Mouse (Mus musculus) ES-Bruce4 (cell line): ENCODE results near the gene Nmb. TPM values are rescaled to one million over a fixed set of nuclear protein-coding genes. Genes with fewer than 3 reads are reported as not detected.
A peak's percentile ranks its signal among the peaks of the same experiment; 100 is the strongest.

Experiments
- H3K27ac ChIP-seq: 2 replicates; pipeline ENCODE4 v1.5.1; 2012; ENCODE audit warnings: low read length, inconsistent platforms; ENCODE audit not compliant: insufficient read depth
- H3K27me3 ChIP-seq: 2 replicates; pipeline ENCODE4 v1.6.1; 2012; ENCODE audit warnings: mild to moderate bottlenecking, low read length, inconsistent platforms; ENCODE audit not compliant: control insufficient read depth, poor library complexity, insufficient read depth, severe bottlenecking
- H3K36me3 ChIP-seq: 2 replicates; pipeline ENCODE4 v1.6.1; 2012; ENCODE audit warnings: inconsistent platforms, mild to moderate bottlenecking, low read length, moderate library complexity; ENCODE audit not compliant: control insufficient read depth, poor library complexity, insufficient read depth, severe bottlenecking
- H3K4me1 ChIP-seq: one replicate; pipeline ENCODE4 v1.8.1; 2011; ENCODE audit warnings: low read length; ENCODE audit not compliant: control insufficient read depth, insufficient read depth
- H3K4me3 ChIP-seq: 2 replicates; pipeline ENCODE4 v1.5.1; 2011; ENCODE audit warnings: low read depth, mild to moderate bottlenecking, low read length
- H3K9ac ChIP-seq: 2 replicates; pipeline ENCODE4 v1.6.1; 2012; ENCODE audit warnings: low read depth, mild to moderate bottlenecking, inconsistent platforms; ENCODE audit not compliant: poor library complexity, severe bottlenecking
- H3K9me3 ChIP-seq: replicated peaks from 2 replicates; pipeline ENCODE4 v1.6.1; 2012; ENCODE audit warnings: mild to moderate bottlenecking, low read length, inconsistent platforms; ENCODE audit not compliant: control insufficient read depth, poor library complexity, insufficient read depth, severe bottlenecking
- CTCF ChIP-seq: IDR thresholded peaks from one replicate; pipeline ENCODE4 v1.8.1; 2011; ENCODE audit warnings: low read depth, low read length
- EP300 ChIP-seq: IDR thresholded peaks from 2 replicates; pipeline ENCODE4 v1.6.1; 2011; ENCODE audit warnings: low read depth, low read length; ENCODE audit not compliant: insufficient read depth
- POLR2A ChIP-seq: IDR thresholded peaks from one replicate; pipeline ENCODE4 v1.8.1; 2011; ENCODE audit warnings: low read length; ENCODE audit not compliant: insufficient read depth
- polyA plus RNA-seq: library from polyadenylated mRNA; stranded (reverse); fragments of >200 nt; gene quantifications from 2 replicates; pipeline ENCODE4 v1.2.4, GENCODE M21; 2011; ENCODE audit warnings: low read depth; ENCODE audit not compliant: missing spikeins, insufficient read depth, insufficient read length

The Nmb gene
- polyA plus RNA-seq, 1 experiment: 5.2 TPM

GRCm38 (mm10) chr7:80894815-80895519 lies 9.9 kb downstream of the Nmb start:
- Histone ChIP-seq H3K4me1 (no peaks in the 10 kb centered on the region), H3K9me3 (no peaks in the 10 kb centered on the region), H3K27me3 (no peaks in the 10 kb centered on the region), H3K9ac (no peak overlapping the region), H3K27ac (no peak overlapping the region), H3K4me3 (no peak overlapping the region), H3K36me3 (peaks cover 51% of the 10 kb centered on the region)
- no peak for TF ChIP-seq EP300
- TF ChIP-seq CTCF: no peak
- no peak for TF ChIP-seq POLR2A

- Histone ChIP-seq H3K27me3 (no peaks in the 10 kb centered on the region), H3K27ac (no peak overlapping the region), H3K9me3 (no peaks in the 10 kb centered on the region), H3K4me1 (peaks cover 2% of the 10 kb centered on the region), H3K4me3 (no peak overlapping the region), H3K9ac (no peak overlapping the region), H3K36me3 (peaks cover 51% of the 10 kb centered on the region)
- TF ChIP-seq POLR2A (no peak), EP300 (no peak), CTCF (no peak)
These were observed 10.7 kb downstream of the Nmb start for GRCm38 (mm10) chr7:80894196-80894595.

- Histone ChIP-seq H3K27me3 (no peaks in the 10 kb centered on the region), H3K27ac (no peak overlapping the region), H3K9me3 (no peaks in the 10 kb centered on the region), H3K9ac (no peak overlapping the region), H3K4me1 (peaks cover 2% of the 10 kb centered on the region), H3K36me3 (peaks cover 48% of the 10 kb centered on the region), H3K4me3 (no peak overlapping the region)
- no peak for TF ChIP-seq CTCF
- TF ChIP-seq POLR2A: no peak
- no peak for TF ChIP-seq EP300
These were observed 11.1 kb downstream of the Nmb start for GRCm38 (mm10) chr7:80893753-80894129.

- no peak overlapping the region for H3K9ac ChIP-seq
- H3K4me1 ChIP-seq: peaks cover 2% of the 10 kb centered on the region
- no peaks in the 10 kb centered on the region for H3K27me3 ChIP-seq
- H3K36me3 ChIP-seq: peaks cover 44% of the 10 kb centered on the region
- H3K4me3 ChIP-seq: no peak overlapping the region
- H3K9me3 ChIP-seq: no peaks in the 10 kb centered on the region
- H3K27ac ChIP-seq: no peak overlapping the region
- TF ChIP-seq EP300: no peak
- no peak for TF ChIP-seq CTCF
- no peak for TF ChIP-seq POLR2A
These were observed 11.7 kb downstream of the Nmb start for GRCm38 (mm10) chr7:80893086-80893752.

- no peaks in the 10 kb centered on the region for H3K27me3 ChIP-seq
- H3K9me3 ChIP-seq: no peaks in the 10 kb centered on the region
- no peak for TF ChIP-seq POLR2A
- TF ChIP-seq EP300: no peak
- H3K36me3 ChIP-seq: peaks cover 31% of the 10 kb centered on the region
- H3K4me3 ChIP-seq: no peak overlapping the region
- peak overlapping the region; percentile 12; the same call in 1 of the 2 replicates for H3K9ac ChIP-seq
- H3K27ac ChIP-seq: peak overlapping the region; percentile 86
- H3K4me1 ChIP-seq: peaks cover 2% of the 10 kb centered on the region
These were observed 15.0 kb downstream of the Nmb start for GRCm38 (mm10) chr7:80889841-80890241.

GRCm38 (mm10) chr7:80889021-80889511 lies 15.8 kb downstream of the Nmb start:
- TF ChIP-seq POLR2A (peak; percentile 76), CTCF (no peak), EP300 (peak; percentile 74; the same call in 1 of the 2 replicates)
- Histone ChIP-seq H3K27me3 (no peaks in the 10 kb centered on the region), H3K27ac (peak overlapping the region; percentile 86), H3K36me3 (peaks cover 31% of the 10 kb centered on the region), H3K9ac (peak overlapping the region; percentile 2; the same call in 1 of the 2 replicates), H3K4me1 (peaks cover 2% of the 10 kb centered on the region), H3K4me3 (peak overlapping the region; percentile 14), H3K9me3 (no peaks in the 10 kb centered on the region)
